Mouse (Mus musculus): ENCODE data around the gene Akap8. TPM values are rescaled to one million over a fixed set of nuclear protein-coding genes. Genes with fewer than 3 reads are reported as not detected.

Gene Akap8
- total RNA-seq (2021) (10 to 100 TPM; 58.1 to 88.6 TPM), polyA plus RNA-seq (2012; rRNA removed) (79.3 and 90.7 TPM in 2 replicates)
- long read RNA-seq, full-length matches to known transcripts, result 19 of 32 reads
- long read RNA-seq, partial matches to known transcripts, result 2 of 32 reads
- long read RNA-seq, other reads (novel, unspliced or antisense), result 11 of 32 reads

- DNase-seq, result peak; percentile 99
Measured at GRCm38 (mm10) chr17:32320597-32321389, at the start of gene Akap8. TSS of gene Akap8 (minus strand) at chr17:32321238.

DNA sequence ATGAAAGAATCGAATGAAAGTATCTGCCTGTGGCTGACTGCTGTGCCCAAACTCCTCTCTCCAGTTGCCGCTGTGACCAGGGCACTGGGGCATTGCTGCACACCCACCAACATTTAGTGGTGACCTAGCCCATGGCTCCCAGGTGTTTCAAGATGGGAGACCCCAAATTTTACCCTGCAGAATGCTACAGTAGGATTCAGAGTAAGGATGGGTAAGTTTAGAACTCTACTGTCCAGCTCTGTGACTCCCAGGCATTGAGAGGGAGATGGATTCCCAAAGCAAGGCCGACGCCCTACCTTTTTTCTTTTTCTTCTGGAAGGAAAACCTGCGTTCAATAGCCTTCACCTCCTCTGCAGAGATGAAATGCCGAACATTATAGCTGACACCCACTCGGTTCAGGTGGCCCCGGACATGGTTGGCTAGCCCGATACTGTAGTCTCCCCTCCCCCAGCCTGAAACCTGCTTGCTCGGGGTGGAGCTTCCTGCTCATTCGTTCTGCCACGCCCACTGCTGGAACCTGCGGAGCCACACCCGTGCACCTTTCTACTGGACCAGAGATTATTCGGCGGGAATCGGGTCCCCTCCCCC, 48.0 kb upstream of the Akap8 start:
- DNase-seq, result no peak

DNA sequence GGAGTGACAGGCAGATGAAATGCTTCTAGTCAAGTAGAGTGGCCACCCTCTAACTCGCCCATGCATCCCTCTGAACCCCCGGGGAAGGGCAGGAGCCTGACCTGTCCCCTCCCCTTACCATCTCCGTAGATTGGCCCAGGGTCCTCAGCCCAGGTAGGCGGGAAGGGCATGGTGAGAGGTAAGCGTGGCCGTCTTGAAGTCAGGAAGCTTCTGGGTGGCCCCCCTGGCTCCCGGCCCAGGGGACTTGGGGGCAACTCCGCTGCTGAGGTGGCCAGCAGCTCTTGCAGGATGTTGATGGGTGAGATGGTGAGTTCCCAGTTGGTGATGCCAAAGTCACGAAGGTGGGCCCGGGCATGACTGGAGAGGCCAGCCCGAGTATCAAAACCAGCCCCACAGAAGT, 46.7 kb upstream of the Akap8 start:
- peak; percentile 6 for DNase-seq

DNA sequence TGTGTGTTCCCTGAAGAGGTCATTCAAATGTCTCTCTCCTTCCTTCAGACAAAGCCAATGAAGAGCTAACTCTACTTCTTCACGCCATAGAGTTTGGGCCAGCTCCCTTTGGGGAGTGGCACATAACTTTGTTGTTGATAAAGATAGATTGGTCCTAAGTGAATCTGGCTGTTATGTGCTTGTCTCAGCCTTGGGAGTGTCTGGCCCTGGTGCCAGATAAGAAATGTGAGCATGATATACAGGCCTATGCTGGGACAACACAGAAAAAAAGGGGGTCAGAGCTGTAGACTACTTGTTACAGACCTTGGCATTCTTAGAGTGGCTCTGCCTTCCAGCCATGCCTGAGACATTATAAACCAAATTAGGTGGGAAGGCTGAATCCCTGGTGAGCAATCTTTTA, 44.3 kb upstream of the Akap8 start:
- peak; percentile 32 for DNase-seq

DNA sequence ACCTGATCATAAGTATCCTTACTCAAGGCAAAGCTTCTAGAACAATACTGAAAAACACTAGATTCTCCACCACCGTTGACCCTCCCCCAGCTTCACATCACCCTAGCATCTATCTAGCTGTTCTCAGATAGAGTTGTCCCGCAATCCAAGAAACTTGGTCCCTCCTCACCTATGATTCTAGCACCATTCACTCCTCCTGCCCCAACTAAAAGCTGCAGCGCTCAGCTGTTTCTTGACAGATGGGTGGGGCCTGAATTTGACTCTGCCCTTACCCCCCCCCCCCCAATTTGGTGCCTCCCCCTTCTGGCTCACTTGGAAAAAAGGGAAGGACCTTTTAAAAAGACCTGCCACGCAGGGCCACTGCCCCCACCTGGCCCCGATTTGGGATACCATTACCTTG, 43.8 kb upstream of the Akap8 start:
- peak; percentile 20 for DNase-seq

- peak; percentile 93 for DNase-seq
Measured at GRCm38 (mm10) chr17:32364331-32364730, 43.3 kb upstream of the Akap8 start.

- no peak for DNase-seq
Measured at GRCm38 (mm10) chr17:32363821-32364301, 42.8 kb upstream of the Akap8 start.

DNA sequence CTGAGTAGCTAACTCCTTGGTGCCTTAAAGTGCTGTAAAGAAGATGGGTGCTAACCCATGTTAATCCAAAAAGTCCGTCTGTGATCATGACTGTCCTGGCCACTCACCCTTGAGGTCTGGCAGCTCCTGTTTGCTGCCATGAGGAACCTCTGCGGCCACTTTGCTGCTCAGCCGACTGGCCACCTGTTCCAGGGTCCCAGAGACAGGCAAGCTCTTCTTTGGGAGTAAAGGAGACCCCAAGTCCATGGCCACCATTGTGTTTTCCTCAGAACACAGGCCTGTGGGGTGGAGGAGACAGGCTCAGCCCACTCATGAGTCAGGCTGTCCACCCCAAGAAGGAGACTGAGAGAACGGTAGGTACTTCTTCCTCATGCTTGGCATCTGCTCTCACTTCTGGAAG, 41.6 kb upstream of the Akap8 start:
- no peak for DNase-seq

- DNase-seq, result peak; percentile 79
Measured at GRCm38 (mm10) chr17:32359928-32360327, 38.9 kb upstream of the Akap8 start.

DNA sequence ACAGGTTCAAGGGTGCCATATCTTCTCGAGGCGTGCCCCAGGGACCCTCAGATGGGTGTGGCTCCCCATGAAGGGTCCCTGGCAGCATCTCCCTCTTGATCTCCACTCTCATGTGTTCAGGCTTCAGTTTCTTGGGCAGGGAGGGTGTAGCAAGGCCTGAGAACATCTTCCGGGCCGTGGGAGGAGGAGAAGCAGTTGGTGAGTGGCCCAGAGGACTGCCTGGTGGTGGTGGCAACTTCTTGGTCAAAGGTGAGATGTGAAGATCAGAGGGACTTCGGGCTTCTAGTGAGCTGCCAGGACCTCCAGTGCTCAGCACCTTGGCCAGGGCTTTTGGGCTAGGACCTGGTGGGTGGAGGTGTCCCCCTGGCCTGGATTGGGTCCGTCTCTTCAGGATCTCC, 37.9 kb upstream of the Akap8 start:
- DNase-seq, result no peak

- DNase-seq, result no peak
Measured at GRCm38 (mm10) chr17:32358192-32358942, 37.3 kb upstream of the Akap8 start.

DNA sequence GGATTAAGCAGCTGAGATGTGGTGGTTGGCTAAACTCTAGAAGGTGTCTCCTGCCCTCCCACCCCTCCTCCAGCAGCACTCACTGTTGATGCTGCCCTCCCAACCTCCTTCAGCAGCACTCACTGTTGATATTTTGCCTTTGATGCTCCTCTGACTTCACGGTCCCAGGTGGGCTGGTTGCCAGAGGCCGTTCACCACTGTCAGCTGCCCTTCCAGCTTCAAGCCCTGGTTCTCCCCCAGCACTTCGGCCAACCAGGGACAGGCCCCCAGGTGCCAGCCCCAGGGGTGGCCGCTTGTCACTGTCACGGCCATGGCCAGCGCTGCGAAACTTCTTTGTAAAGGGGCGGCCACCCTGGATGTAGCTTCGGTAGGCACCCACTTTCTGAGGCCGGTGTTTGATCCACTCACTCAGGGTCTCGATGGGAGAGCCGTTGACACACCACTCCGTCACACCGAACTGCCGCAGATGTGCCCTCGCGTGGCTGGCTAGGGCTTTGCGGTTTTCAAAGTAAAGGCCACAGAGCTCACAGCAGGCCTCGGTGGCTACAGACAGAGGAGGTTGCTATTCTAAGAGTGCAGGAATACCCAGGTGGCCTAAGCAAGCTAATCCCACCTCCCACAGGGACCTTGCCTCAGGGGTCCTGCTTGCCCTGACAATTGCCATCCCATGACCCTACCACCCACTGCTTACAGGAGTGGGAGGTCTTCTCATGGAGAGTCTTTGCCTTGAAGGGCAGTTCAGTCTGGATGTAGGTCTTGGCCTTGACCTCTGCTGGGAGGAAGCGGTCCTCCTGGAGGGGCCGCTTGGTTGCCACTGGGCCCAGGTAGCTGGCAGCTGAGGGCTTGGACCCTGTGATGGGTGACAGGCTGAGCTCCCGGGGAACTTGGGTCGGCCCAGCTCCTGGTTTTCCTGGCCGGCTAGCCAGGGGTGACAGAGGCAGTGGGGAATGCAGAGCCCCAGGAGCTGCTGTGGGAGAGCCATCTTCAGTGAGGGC, 36.0 kb upstream of the Akap8 start:
- DNase-seq, result peak; percentile 54

- DNase-seq, result no peak
Measured at GRCm38 (mm10) chr17:32356281-32356680, 35.2 kb upstream of the Akap8 start.

DNA sequence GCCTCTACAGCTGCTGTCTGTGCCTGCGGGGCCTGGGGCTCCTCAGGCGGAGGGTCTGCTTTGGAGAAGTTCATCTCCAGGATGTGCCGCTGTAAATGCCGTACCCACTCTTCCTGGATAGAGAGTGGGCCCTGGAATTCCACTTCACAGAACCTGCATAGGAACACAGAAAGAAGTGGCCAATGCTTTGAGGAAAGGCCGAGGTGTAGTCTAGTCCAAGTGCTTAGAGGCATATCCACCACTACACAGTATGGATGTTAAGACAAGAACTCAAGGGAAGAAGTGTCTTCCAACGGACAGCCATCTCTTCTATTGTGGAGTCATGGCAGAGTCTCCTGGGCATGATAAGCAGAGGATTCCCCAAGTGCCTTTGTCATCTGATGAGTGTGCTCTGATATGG, 34.0 kb upstream of the Akap8 start:
- DNase-seq, result no peak

GRCm38 (mm10) chr17:32354211-32354610, 33.2 kb upstream of the Akap8 start:
- DNase-seq, result peak; percentile 9

DNA sequence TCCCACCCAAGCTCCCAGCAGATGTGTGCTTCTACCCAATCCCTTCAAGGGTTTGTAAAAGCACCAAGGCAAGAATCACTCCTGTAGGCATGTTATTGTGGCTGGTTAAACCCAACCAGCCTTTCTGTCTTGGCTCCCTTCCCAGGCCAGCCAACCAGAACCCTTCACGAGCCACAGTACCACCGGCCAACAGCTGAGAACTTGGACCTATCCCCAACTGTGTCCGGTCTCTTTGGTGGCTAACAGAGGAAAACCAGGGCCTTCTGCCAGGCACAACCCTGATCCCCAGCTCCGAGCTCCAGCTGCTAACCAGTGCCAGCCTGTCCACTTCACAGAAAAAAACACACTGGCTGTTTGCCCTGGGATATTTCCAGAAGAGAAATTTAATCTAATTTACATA, 32.7 kb upstream of the Akap8 start:
- peak; percentile 78 for DNase-seq

GRCm38 (mm10) chr17:32351726-32352125, 30.7 kb upstream of the Akap8 start:
- DNase-seq, result no peak

GRCm38 (mm10) chr17:32351269-32351668, 30.2 kb upstream of the Akap8 start:
- DNase-seq, result no peak

- DNase-seq, result peak; percentile 98
Measured at GRCm38 (mm10) chr17:32350382-32350983, 29.4 kb upstream of the Akap8 start, which contains the start of gene Akap8l. TSS of gene Akap8l (minus strand) at chr17:32350607.

- DNase-seq, result no peak
Measured at GRCm38 (mm10) chr17:32349851-32350381, 28.9 kb upstream of the Akap8 start.
